Mouse (Mus musculus): ENCODE measurements around the gene Gm20918.
"Not testable (repeated sequence)": the region's sequence is repeated elsewhere in the genome, so short reads cannot be mapped to it uniquely, and the experiment has no call there.

The Gm20918 gene

DNA sequence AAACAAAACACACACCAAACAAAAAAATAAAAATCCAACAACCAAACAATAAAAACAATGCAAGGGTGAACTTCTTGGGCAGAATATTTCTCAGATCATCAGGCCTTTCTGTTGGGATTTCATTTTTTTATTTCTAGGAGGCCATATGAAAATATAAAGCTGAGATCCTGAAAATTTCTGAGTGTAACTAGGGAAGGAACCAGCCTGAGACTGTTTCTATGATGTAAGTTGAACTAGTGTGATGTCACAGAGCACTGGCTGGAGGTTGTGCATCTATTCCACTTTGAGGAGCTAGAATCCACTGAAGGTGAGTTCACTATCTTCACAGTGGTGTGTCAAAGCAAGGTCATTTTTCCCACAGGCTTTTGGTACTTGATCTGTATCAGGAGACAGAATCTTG, at the start of gene Gm20918:
Gene Gm20918, plus strand, starts transcription at position 301 of the 400 bp plus-strand sequence.
- not testable (repeated sequence) for DNase-seq

Data from lung, adult 18-20 months (tissue).